Mouse (Mus musculus) intestine, postnatal 0 days (tissue): Measurements from ENCODE around the gene Dirc2. TPM values are rescaled to one million over a fixed set of nuclear protein-coding genes. Genes with fewer than 3 reads are reported as not detected.

ENCODE experiments used
- ATAC-seq: fragments of 200-750 bp; cut with Nextera tagmentation; 2 replicates; pipeline ENCODE4 v1.8.0; 2017; ENCODE audit warnings: mild to moderate bottlenecking, moderate TSS enrichment, moderate library complexity
- H3K27ac ChIP-seq: fragments of 300-500 bp; sonication (generic); 2 replicates; pipeline ENCODE4 v1.5.1; 2014; ENCODE audit warnings: mild to moderate bottlenecking, low read depth, low read length, moderate library complexity
- H3K27me3 ChIP-seq: fragments of 300-500 bp; sonication (generic); replicated peaks from 2 replicates; pipeline ENCODE4 v1.6.1; 2014; ENCODE audit warnings: low read length, mixed read lengths; ENCODE audit not compliant: control insufficient read depth, insufficient read depth
- H3K36me3 ChIP-seq: fragments of 300-500 bp; sonication (generic); 2 replicates; pipeline ENCODE4 v1.6.1; 2014; ENCODE audit warnings: mild to moderate bottlenecking, moderate library complexity; ENCODE audit not compliant: control insufficient read depth, insufficient read depth
- H3K4me1 ChIP-seq: fragments of 300-500 bp; sonication (generic); replicated peaks from 2 replicates; pipeline ENCODE4 v1.6.1; 2014; ENCODE audit warnings: antibody characterized with exemption, low read length, mixed read lengths; ENCODE audit not compliant: control insufficient read depth, insufficient read depth
- H3K4me2 ChIP-seq: fragments of 300-500 bp; sonication (generic); replicated peaks from 2 replicates; pipeline ENCODE4 v1.6.1; 2014; ENCODE audit warnings: low read depth, mild to moderate bottlenecking, moderate library complexity
- H3K4me3 ChIP-seq: fragments of 300-500 bp; sonication (generic); 2 replicates; pipeline ENCODE4 v1.5.1; 2014; ENCODE audit warnings: low read depth, low read length
- H3K9ac ChIP-seq: fragments of 300-500 bp; sonication (generic); 2 replicates; pipeline ENCODE4 v1.6.1; 2014; ENCODE audit warnings: mild to moderate bottlenecking, low read depth, low read length
- H3K9me3 ChIP-seq: fragments of 300-500 bp; sonication (generic); 2 replicates; pipeline ENCODE4 v1.6.1; 2016; ENCODE audit warnings: mixed run types; ENCODE audit not compliant: control insufficient read depth
- CTCF ChIP-seq: sonication (generic); IDR thresholded peaks from 2 replicates; pipeline ENCODE4 v1.5.1; 2016; ENCODE audit warnings: low read depth, mild to moderate bottlenecking, control low read depth, antibody characterized with exemption, moderate library complexity
- WGBS: fragments of 180-500 bp; shearing (Covaris S2); extraction: QIAGEN DNeasy Blood & Tissue Kit; methylation state at CpG from one replicate; pipeline ENCODE4 v1.1.7; 2014; 5-methylcytosine and 5-hydroxymethylcytosine counted together
- polyA plus RNA-seq: library from polyadenylated mRNA; unstranded; fragments of >200 nt; fragmentation: Nextera tagmentation; extraction: Ambion mirVana; gene quantifications from 2 replicates; pipeline ENCODE4 v1.2.1, GENCODE M21; 2015

Gene Dirc2
- polyA plus RNA-seq, 1 experiment from 2014 or later, result 22.0 TPM

DNA sequence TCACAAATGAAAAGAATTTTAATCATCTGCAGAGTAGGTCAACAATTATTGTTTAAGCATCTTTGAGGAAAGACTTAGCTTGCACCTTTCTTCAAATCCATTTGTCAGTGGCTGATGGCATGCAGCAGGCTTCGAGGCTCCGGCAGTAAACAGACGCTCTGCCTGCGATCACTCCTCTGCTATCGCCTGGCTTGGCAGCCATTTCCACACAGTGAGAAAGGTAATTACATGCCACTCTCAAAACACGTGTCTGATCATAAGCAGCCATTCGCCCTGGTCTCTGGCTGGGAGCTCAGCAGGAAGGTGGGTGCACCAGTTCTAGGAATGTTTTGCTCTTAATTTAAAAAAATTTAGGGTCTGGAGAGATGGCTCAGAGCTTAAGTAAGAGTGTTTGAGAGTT lies 58.2 kb downstream of the Dirc2 start:
- Histone ChIP-seq H3K27me3 (no peaks in the 10 kb centered on the region), H3K9ac (no peak overlapping the region), H3K27ac (no peak overlapping the region), H3K4me2 (no peak overlapping the region), H3K4me1 (0 out of 2 replicates have a peak, but pooled peaks cover 3% of the 10 kb centered on the region), H3K4me3 (no peak overlapping the region), H3K9me3 (no peaks in the 10 kb centered on the region), H3K36me3 (no peaks in the 10 kb centered on the region; the same call in 1 of the 2 replicates)
- no peak for ATAC-seq
- WGBS, result 50% methylated on average over 7 of the region's 7 CpGs
- no peak for TF ChIP-seq CTCF

DNA sequence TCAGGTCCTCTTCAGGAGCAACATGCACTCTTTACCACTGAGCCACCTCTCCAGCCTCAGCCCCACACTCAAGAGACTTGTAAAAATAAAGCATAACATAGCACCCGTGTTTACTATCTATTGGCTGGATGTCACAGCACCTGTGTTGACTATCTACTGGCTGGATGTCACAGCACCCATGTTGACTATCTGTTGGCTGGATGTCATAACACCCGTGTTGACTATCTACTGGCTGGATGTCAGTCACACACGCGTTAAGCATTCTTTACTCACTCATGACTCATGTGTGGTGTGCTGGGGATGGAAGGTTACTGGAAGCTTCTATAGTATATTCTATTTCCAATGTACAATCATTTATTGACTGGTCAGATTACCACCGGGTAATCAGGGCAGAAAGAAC lies 62.2 kb downstream of the Dirc2 start:
- TF ChIP-seq CTCF, result no peak
- no peak overlapping the region for H3K4me3 ChIP-seq
- no peaks in the 10 kb centered on the region for H3K9me3 ChIP-seq
- no peak overlapping the region for H3K9ac ChIP-seq
- 0 out of 2 replicates have a peak, but pooled peaks cover 3% of the 10 kb centered on the region for H3K4me1 ChIP-seq
- 84% methylated on average over 5 of the region's 5 CpGs for WGBS
- H3K27ac ChIP-seq, result no peak overlapping the region
- H3K36me3 ChIP-seq, result peaks cover 5% of the 10 kb centered on the region; the same call in 1 of the 2 replicates
- no peak overlapping the region for H3K4me2 ChIP-seq
- no peak for ATAC-seq
- H3K27me3 ChIP-seq, result no peaks in the 10 kb centered on the region

DNA sequence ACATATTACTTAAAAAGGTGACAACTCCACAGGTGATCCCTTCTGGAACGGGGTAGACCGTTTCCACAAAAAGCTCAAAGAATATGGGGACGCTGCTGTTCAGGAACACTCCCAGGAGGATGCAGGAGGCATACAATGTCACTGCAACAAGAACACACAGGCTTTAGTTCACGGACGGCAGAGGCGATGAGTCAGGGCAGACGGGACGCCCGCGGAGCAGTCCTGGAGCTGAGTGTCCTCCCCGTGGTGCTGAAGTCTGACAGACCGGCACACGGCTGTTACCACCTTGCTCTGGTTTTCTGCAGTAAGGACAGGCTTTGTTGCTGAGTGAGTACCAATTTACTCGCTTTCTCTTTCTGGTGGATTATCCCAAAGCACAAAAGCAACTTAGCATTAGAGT lies 64.4 kb downstream of the Dirc2 start:
- Histone ChIP-seq H3K9ac (no peak overlapping the region), H3K9me3 (no peaks in the 10 kb centered on the region), H3K27ac (no peak overlapping the region), H3K27me3 (no peaks in the 10 kb centered on the region), H3K4me2 (no peak overlapping the region), H3K36me3 (peaks cover 5% of the 10 kb centered on the region; the same call in 1 of the 2 replicates), H3K4me3 (no peak overlapping the region), H3K4me1 (no peaks in the 10 kb centered on the region)
- WGBS, result 84% methylated on average over 14 of the region's 14 CpGs
- TF ChIP-seq CTCF, result no peak
- ATAC-seq, result no peak

DNA sequence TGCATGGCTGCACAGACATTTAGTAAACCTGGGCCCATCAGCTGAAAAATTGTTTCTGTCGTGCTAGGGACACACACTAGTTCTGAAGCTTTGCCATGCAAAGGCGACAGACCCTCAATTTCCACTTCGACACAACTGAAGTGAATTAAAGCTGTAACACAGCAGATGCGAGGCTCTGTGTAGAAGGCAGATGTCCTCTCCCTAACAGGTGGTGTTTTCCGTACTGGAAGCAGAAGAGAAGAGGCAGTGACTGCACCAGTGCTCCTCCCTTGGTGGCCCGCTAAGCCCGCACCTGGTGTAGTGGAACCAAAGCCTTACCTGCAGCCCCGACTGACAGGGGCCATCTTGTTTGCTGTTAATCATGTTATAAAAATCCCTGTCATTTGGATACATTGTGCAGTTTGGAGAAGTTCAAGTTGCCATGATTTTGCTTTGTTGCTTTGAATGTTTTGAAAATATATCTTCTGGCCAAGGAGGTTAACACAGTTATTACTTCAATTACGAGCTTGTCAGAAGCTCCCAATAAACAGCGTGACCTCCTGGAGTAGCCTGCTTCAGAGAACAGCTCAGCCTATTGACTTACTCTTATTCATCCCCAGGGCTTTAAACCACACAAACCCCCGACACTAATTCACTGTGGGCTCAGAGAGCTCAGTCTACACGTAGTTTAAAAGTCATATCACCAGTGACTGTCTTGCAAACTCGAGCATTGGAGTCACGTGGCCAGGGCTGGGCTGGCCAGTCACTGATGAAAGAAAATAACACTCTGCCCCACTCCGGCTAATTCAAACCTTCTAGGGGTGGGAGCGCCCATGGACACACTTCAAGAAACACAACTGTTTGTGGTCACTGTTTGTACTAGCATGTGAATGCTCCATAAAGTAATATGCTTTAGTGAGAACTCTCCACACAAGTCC lies 65.1 kb downstream of the Dirc2 start:
- ATAC-seq, result no peak
- Histone ChIP-seq H3K9ac (no peak overlapping the region), H3K27ac (no peak overlapping the region), H3K4me2 (no peak overlapping the region), H3K4me1 (no peaks in the 10 kb centered on the region), H3K36me3 (peaks cover 5% of the 10 kb centered on the region; the same call in 1 of the 2 replicates), H3K4me3 (no peak overlapping the region), H3K9me3 (no peaks in the 10 kb centered on the region), H3K27me3 (no peaks in the 10 kb centered on the region)
- TF ChIP-seq CTCF, result no peak
- 78% methylated on average over 16 of the region's 16 CpGs for WGBS

DNA sequence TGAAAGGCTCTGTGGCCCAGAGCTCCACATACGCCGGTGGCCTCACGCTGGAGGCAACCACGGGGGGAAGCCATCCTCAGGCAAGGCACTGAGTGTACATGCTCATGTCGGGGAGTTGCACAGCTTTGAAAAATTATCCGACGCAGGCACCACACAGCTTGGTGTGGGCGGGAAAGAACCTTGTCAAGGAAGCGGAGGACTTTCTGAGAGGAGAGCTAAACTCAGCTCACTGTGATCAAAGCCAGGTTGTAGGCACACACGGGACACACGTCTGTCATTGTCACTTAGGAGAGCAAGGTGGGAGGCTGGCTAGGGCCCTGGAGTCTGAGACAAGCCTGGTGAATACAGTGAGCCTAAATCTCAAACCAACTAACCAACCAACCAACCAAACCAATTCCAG lies 67.3 kb downstream of the Dirc2 start:
- no peak for TF ChIP-seq CTCF
- WGBS, result 78% methylated on average over 11 of the region's 11 CpGs
- Histone ChIP-seq H3K9me3 (no peaks in the 10 kb centered on the region), H3K36me3 (peaks cover 12% of the 10 kb centered on the region; the same call in 1 of the 2 replicates), H3K27ac (no peak overlapping the region), H3K27me3 (no peaks in the 10 kb centered on the region), H3K9ac (no peak overlapping the region), H3K4me1 (no peaks in the 10 kb centered on the region), H3K4me3 (no peak overlapping the region), H3K4me2 (no peak overlapping the region)
- no peak for ATAC-seq

DNA sequence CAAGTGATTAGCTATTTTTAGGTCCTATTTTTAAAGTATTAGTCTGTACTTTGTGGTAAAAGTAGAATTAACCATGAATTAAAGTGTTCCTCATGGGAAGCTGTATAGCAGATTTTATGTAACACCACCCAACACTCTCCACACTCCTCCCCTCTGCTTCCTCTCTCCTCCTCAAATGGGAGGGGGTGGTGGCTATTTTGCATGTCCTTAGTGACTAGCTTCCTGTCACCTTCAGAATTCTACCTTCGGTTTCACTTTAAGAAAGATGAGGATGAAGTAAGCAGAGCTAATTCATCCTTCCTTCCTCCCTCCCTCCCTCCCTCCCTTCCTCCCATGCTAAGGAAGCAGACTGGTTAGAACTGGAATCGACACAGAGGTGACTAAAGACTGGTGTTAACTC lies 73.1 kb downstream of the Dirc2 start:
- 76% methylated on average over 2 of the region's 2 CpGs for WGBS
- Histone ChIP-seq H3K27ac (no peak overlapping the region), H3K27me3 (no peaks in the 10 kb centered on the region), H3K4me2 (no peak overlapping the region), H3K9ac (no peak overlapping the region), H3K36me3 (peaks cover 22% of the 10 kb centered on the region), H3K4me1 (no peaks in the 10 kb centered on the region), H3K9me3 (peaks cover 3% of the 10 kb centered on the region; the same call in 1 of the 2 replicates), H3K4me3 (no peak overlapping the region)
- no peak for ATAC-seq
- TF ChIP-seq CTCF, result no peak
